Mouse (Mus musculus): ENCODE measurements around the gene Akap1.

GRCm38 (mm10) chr11:88852806-88853205, 11.6 kb downstream of the Akap1 start:
- TF ChIP-seq GATA1 (IDR thresholded peaks at IDR 0.05; ENCODE audit: low read length) (no peak), TAL1 (IDR thresholded peaks at IDR 0.05; ENCODE audit: low read length) (no peak)

All from erythroblast, embryonic 14.5 days (primary cell).